Mouse (Mus musculus) CH12.LX (cell line): ENCODE results near the gene Ssx2ip. TPM values are rescaled to one million over a fixed set of nuclear protein-coding genes. Genes with fewer than 3 reads are reported as not detected.

Source experiments
- DNase-seq: peaks from one replicate; pipeline ENCODE4 v3.0.0-alpha.2; 2013; ENCODE audit errors: extremely low read depth
- H3K27ac ChIP-seq: 2 replicates; pipeline ENCODE4 v1.5.1; 2012; ENCODE audit warnings: low read depth, mild to moderate bottlenecking, control low read depth, moderate library complexity; ENCODE audit not compliant: insufficient read depth
- H3K27me3 ChIP-seq: replicated peaks from 2 replicates; pipeline ENCODE3; 2012; ENCODE audit warnings: inconsistent platforms
- H3K36me3 ChIP-seq, 2 experiments: replicated peaks in 1 of 2; 2 replicates each; pipeline versions ENCODE3 to v1.6.1; 2012; ENCODE audit warnings: inconsistent platforms in 1 of 2, low read length in 1 of 2, mild to moderate bottlenecking in 1 of 2, mixed read lengths in 1 of 2, moderate library complexity in 1 of 2; ENCODE audit not compliant: control insufficient read depth in 1 of 2, insufficient read depth in 1 of 2
- H3K4me1 ChIP-seq, 2 experiments: 2 replicates each; pipeline ENCODE4 v1.6.1; 2012; ENCODE audit warnings: inconsistent platforms in 1 of 2, moderate library complexity in 1 of 2; ENCODE audit not compliant: insufficient read depth in 2 of 2, control insufficient read depth in 1 of 2
- H3K4me2 ChIP-seq: 2 replicates; pipeline ENCODE4 v1.6.1; 2012; ENCODE audit warnings: low read depth, mild to moderate bottlenecking, control low read depth; ENCODE audit not compliant: poor library complexity, insufficient read depth, severe bottlenecking
- H3K4me3 ChIP-seq, 3 experiments: fragments of 150-350 bp in 1 of 3; sonication (generic) in 1 of 3; replicated peaks in 1 of 3; 2 replicates each; pipeline versions ENCODE3 to v1.5.1; 2011 to 2012; ENCODE audit warnings: low read depth in 2 of 3, low read length in 2 of 3, mild to moderate bottlenecking in 2 of 3, moderate library complexity in 2 of 3, control low read depth in 1 of 3, improper control_type of control experiment in 1 of 3, inconsistent platforms in 1 of 3, mixed read lengths in 1 of 3; ENCODE audit not compliant: poor library complexity in 1 of 3
- H3K79me2 ChIP-seq: replicated peaks from 2 replicates; pipeline ENCODE4 v1.6.1; 2012; ENCODE audit warnings: mild to moderate bottlenecking, moderate library complexity; ENCODE audit not compliant: control insufficient read depth, poor library complexity, insufficient read depth, severe bottlenecking; ENCODE audit errors: extremely low read depth
- H3K9ac ChIP-seq: 2 replicates; pipeline ENCODE4 v1.6.1; 2012; ENCODE audit warnings: low read depth, mild to moderate bottlenecking, control low read depth, moderate library complexity; ENCODE audit not compliant: insufficient read depth
- H3K9me3 ChIP-seq: replicated peaks from 2 replicates; pipeline ENCODE3; 2012; ENCODE audit warnings: low read length, inconsistent platforms, mixed read lengths
- BHLHE40 ChIP-seq: IDR thresholded peaks from 2 replicates; pipeline ENCODE4 v1.6.1; 2011; ENCODE audit warnings: mild to moderate bottlenecking, low read depth, low read length, improper control_type of control experiment
- CHD1 ChIP-seq: IDR thresholded peaks from 2 replicates; pipeline ENCODE4 v1.6.1; 2012; ENCODE audit warnings: low read depth, low read length, improper control_type of control experiment, inconsistent platforms
- CHD2 ChIP-seq: IDR thresholded peaks from 2 replicates; pipeline ENCODE4 v1.6.1; 2011; ENCODE audit warnings: low read length, improper control_type of control experiment
- CTCF ChIP-seq, 2 experiments: IDR thresholded peaks in 1 of 2; conservative IDR thresholded peaks in 1 of 2; 2 replicates each; pipeline ENCODE4 v1.5.1; 2011 to 2012; ENCODE audit warnings: low read depth in 2 of 2, low read length in 2 of 2, improper control_type of control experiment in 1 of 2, inconsistent platforms in 1 of 2, mild to moderate bottlenecking in 1 of 2, moderate library complexity in 1 of 2
- E2F4 ChIP-seq: IDR thresholded peaks from 2 replicates; pipeline ENCODE4 v1.6.1; 2011; ENCODE audit warnings: low read depth, low read length, improper control_type of control experiment; ENCODE audit not compliant: insufficient replicate concordance
- EP300 ChIP-seq: IDR thresholded peaks from 2 replicates; pipeline ENCODE4 v1.6.1; 2011; ENCODE audit warnings: low read length, improper control_type of control experiment
- ETS1 ChIP-seq: conservative IDR thresholded peaks from 2 replicates; pipeline ENCODE4 v1.6.1; 2012; ENCODE audit warnings: low read depth, mild to moderate bottlenecking, inconsistent platforms, low read length, improper control_type of control experiment, moderate library complexity
- HCFC1 ChIP-seq: IDR thresholded peaks from 2 replicates; pipeline ENCODE4 v1.6.1; 2012; ENCODE audit warnings: low read depth, mild to moderate bottlenecking, inconsistent platforms, low read length, improper control_type of control experiment
- KAT2A ChIP-seq: IDR thresholded peaks from 2 replicates; pipeline ENCODE4 v1.6.1; 2012; ENCODE audit warnings: low read length, improper control_type of control experiment, inconsistent platforms; ENCODE audit not compliant: insufficient replicate concordance
- MEF2A ChIP-seq: IDR thresholded peaks from 2 replicates; pipeline ENCODE4 v1.6.1; 2014; ENCODE audit warnings: low read depth, mild to moderate bottlenecking, inconsistent platforms, low read length, improper control_type of control experiment, borderline replicate concordance
- MYC ChIP-seq: IDR thresholded peaks from 2 replicates; pipeline ENCODE4 v1.6.1; 2011; ENCODE audit warnings: low read depth, mild to moderate bottlenecking, improper control_type of control experiment, low read length
- NRF1 ChIP-seq: IDR thresholded peaks from 2 replicates; pipeline ENCODE4 v1.6.1; 2014; ENCODE audit warnings: low read depth, mild to moderate bottlenecking, inconsistent platforms, low read length, improper control_type of control experiment, moderate library complexity
- RCOR1 ChIP-seq: conservative IDR thresholded peaks from 2 replicates; pipeline ENCODE4 v1.6.1; 2012; ENCODE audit warnings: low read depth, mild to moderate bottlenecking, inconsistent platforms, low read length, improper control_type of control experiment
- SIN3A ChIP-seq: IDR thresholded peaks from 2 replicates; pipeline ENCODE4 v1.6.1; 2012; ENCODE audit warnings: low read length, improper control_type of control experiment, inconsistent platforms
- TBP ChIP-seq: conservative IDR thresholded peaks from 2 replicates; pipeline ENCODE4 v1.6.1; 2011; ENCODE audit warnings: low read depth, low read length, improper control_type of control experiment
- TCF12 ChIP-seq: IDR thresholded peaks from 2 replicates; pipeline ENCODE4 v1.6.1; 2014; ENCODE audit warnings: low read depth, mild to moderate bottlenecking, inconsistent platforms, low read length, improper control_type of control experiment
- UBTF ChIP-seq: IDR thresholded peaks from 2 replicates; pipeline ENCODE4 v1.6.1; 2012; ENCODE audit warnings: low read depth, mild to moderate bottlenecking, inconsistent platforms, low read length, improper control_type of control experiment, moderate library complexity
- USF1 ChIP-seq: IDR thresholded peaks from 2 replicates; pipeline ENCODE4 v1.6.1; 2014; ENCODE audit warnings: low read depth, mild to moderate bottlenecking, inconsistent platforms, low read length, improper control_type of control experiment
- ZC3H11A ChIP-seq: IDR thresholded peaks from 2 replicates; pipeline ENCODE4 v1.6.1; 2012; ENCODE audit warnings: low read depth, mild to moderate bottlenecking, inconsistent platforms, low read length, improper control_type of control experiment
- ZKSCAN1 ChIP-seq: IDR thresholded peaks from 2 replicates; pipeline ENCODE4 v1.6.1; 2012; ENCODE audit warnings: low read depth, inconsistent platforms, low read length, improper control_type of control experiment, borderline replicate concordance
- ZMIZ1 ChIP-seq: IDR thresholded peaks from 2 replicates; pipeline ENCODE4 v1.6.1; 2012; ENCODE audit warnings: low read depth, mild to moderate bottlenecking, inconsistent platforms, low read length, improper control_type of control experiment
- dilution Hi-C: fragments of 300-500 bp; cut with MboI; formaldehyde crosslinking; loops from 2 replicates; pipeline ENCODE4 v1.14.3; 2020; ENCODE audit warnings: low sequenced_read_pairs; ENCODE audit not compliant: extremely low pct_unique_long_range_greater_than_20kb, extremely low pct_ligation_motif_present
- in situ Hi-C: fragments of 300-500 bp; cut with MboI; formaldehyde crosslinking; loops from 3 replicates; pipeline ENCODE4 v1.14.3; 2019; ENCODE audit warnings: low sequenced_read_pairs, low pct_ligation_motif_present, low pct_unique_long_range_greater_than_20kb, mixed read lengths
- polyA plus RNA-seq: library from polyadenylated mRNA; unstranded; fragments of >175 nt; gene quantifications from 2 replicates; pipeline ENCODE4 v1.2.1, GENCODE M21; 2012; ENCODE audit warnings: low read depth; ENCODE audit not compliant: insufficient read length
- total RNA-seq, 2 experiments: library from RNA; depleted of rRNA; stranded (reverse); fragments of 300-350 nt in 1 of 2; fragments of >200 nt in 1 of 2; gene quantifications; 2 replicates each; pipeline ENCODE4 v1.2.3; 2012 to 2014

The Ssx2ip gene
- total and polyA plus RNA-seq, 3 experiments = 28.0 to 32.6 (median 31.9) TPM

DNA sequence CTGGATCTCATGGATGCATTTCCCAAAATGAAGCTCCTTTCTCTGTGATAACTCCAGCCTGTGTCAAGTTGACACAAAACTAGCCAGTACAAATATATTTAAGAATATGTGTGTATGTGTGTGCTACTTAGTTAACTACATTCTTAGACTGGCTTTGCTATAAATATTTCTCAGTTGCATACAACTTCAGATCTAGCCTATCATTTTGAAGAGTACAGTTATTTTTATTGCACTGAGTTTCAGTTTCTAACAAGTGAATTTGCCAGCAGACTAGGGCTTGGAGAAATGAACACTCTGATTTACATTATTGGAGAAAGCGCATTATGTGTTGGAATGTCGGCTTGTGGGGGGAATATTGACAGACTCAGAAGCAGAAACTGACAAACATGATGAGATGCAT lies 23.6 kb upstream of the Ssx2ip start:
- H3K9ac ChIP-seq = no peak overlapping the region
- in situ Hi-C loops (no loop called here), dilution Hi-C loops (no loop called here)
- no peak for TF ChIP-seq EP300
- TF ChIP-seq USF1 = no peak
- TF ChIP-seq CTCF (conservative IDR thresholded peaks at IDR 0.05 in 1 of 2, IDR thresholded peaks at IDR 0.05 in 1 of 2; ENCODE audit: low read depth in 2 of 2, low read length in 2 of 2) = no peak
- TF ChIP-seq HCFC1 = no peak
- TF ChIP-seq TBP = no peak
- no peak for TF ChIP-seq SIN3A
- TF ChIP-seq TCF12 = no peak
- no peak for TF ChIP-seq MYC
- no peak for TF ChIP-seq MEF2A
- no peak for TF ChIP-seq ZC3H11A
- no peak for TF ChIP-seq BHLHE40
- TF ChIP-seq ETS1 = no peak
- no peak for TF ChIP-seq RCOR1
- TF ChIP-seq UBTF = no peak
- peaks cover 4% of the 10 kb centered on the region for H3K9me3 ChIP-seq
- no peaks in the 10 kb centered on the region for H3K36me3 ChIP-seq
- no peak overlapping the region for H3K4me2 ChIP-seq
- no peak overlapping the region for H3K4me3 ChIP-seq
- H3K79me2 ChIP-seq = no peaks in the 10 kb centered on the region
- DNase-seq = no peak
- no peak overlapping the region for H3K27ac ChIP-seq
- H3K27me3 ChIP-seq = no peaks in the 10 kb centered on the region
- H3K4me1 ChIP-seq = peaks cover 2 to 8% of the 10 kb centered on the region in 2 experiments; a peak in 2 of 4 replicates

- no peak overlapping the region for H3K27ac ChIP-seq
These were observed 23.0 kb upstream of the Ssx2ip start for GRCm38 (mm10) chr3:146381471-146381870.

More at GRCm38 (mm10) chr3:146381471-146381870, 23.0 kb upstream of the Ssx2ip start:
- Histone ChIP-seq H3K79me2 (no peaks in the 10 kb centered on the region), H3K4me2 (no peak overlapping the region), H3K4me3 (no peak overlapping the region)
- dilution Hi-C loops = no loop called here
- no peak for DNase-seq
- TF ChIP-seq MEF2A (no peak), CHD1 (no peak), KAT2A (no peak), E2F4 (no peak), ZKSCAN1 (no peak), ZC3H11A (no peak), ETS1 (no peak), NRF1 (no peak), CHD2 (no peak), SIN3A (no peak), ZMIZ1 (no peak), TCF12 (no peak)
- TF ChIP-seq, all 38 proteins: peak for 0
- Histone ChIP-seq H3K9me3 (peaks cover 4% of the 10 kb centered on the region), H3K9ac (no peak overlapping the region), H3K27me3 (no peaks in the 10 kb centered on the region), H3K36me3 (no peaks in the 10 kb centered on the region), H3K4me1 (peaks cover 2 to 8% of the 10 kb centered on the region in 2 experiments; a peak in 2 of 4 replicates)
- in situ Hi-C loops = no loop called here
